Mouse (Mus musculus) stomach, embryonic 16.5 days (tissue): ENCODE data around the gene Leng1. TPM values are rescaled to one million over a fixed set of nuclear protein-coding genes. Genes with fewer than 3 reads are reported as not detected.

Experiments
- ATAC-seq: fragments of 200-750 bp; cut with Nextera tagmentation; 2 replicates; pipeline ENCODE4 v1.8.0; 2017; ENCODE audit warnings: moderate number of reproducible peaks, moderate TSS enrichment; ENCODE audit not compliant: insufficient read depth, low FRiP score
- H3K27ac ChIP-seq: fragments of 300-500 bp; sonication (generic); 2 replicates; pipeline ENCODE4 v1.5.1; 2014; ENCODE audit warnings: low read length
- H3K27me3 ChIP-seq: fragments of 300-500 bp; sonication (generic); 2 replicates; pipeline ENCODE4 v1.6.1; 2014; ENCODE audit warnings: low read length, control low read depth, mixed read lengths; ENCODE audit not compliant: control insufficient read depth, insufficient read depth
- H3K36me3 ChIP-seq: fragments of 300-500 bp; sonication (generic); 2 replicates; pipeline ENCODE4 v1.6.1; 2014; ENCODE audit warnings: low read length; ENCODE audit not compliant: control insufficient read depth, insufficient read depth
- H3K4me1 ChIP-seq: fragments of 300-500 bp; sonication (generic); 2 replicates; pipeline ENCODE4 v1.6.1; 2014; ENCODE audit warnings: low read length, control low read depth, mixed read lengths; ENCODE audit not compliant: control insufficient read depth, insufficient read depth
- H3K4me2 ChIP-seq: fragments of 300-500 bp; sonication (generic); 2 replicates; pipeline ENCODE4 v1.6.1; 2014; ENCODE audit warnings: low read depth, low read length, mixed read lengths
- H3K4me3 ChIP-seq: fragments of 300-500 bp; sonication (generic); replicated peaks from 2 replicates; pipeline ENCODE4 v1.5.1; 2014; ENCODE audit warnings: mild to moderate bottlenecking, low read length
- H3K9ac ChIP-seq: fragments of 300-500 bp; sonication (generic); 2 replicates; pipeline ENCODE4 v1.6.1; 2014; ENCODE audit warnings: low read length
- H3K9me3 ChIP-seq: fragments of 300-500 bp; sonication (generic); replicated peaks from 2 replicates; pipeline ENCODE4 v1.6.1; 2016; ENCODE audit warnings: low read length, control low read depth; ENCODE audit not compliant: control insufficient read depth
- WGBS: fragments of 180-500 bp; shearing (Covaris S2); extraction: QIAGEN DNeasy Blood & Tissue Kit; methylation state at CpG from one replicate; pipeline ENCODE4 v1.1.7; 2014; 5-methylcytosine and 5-hydroxymethylcytosine counted together
- microRNA-seq: library from miRNA; unstranded; fragments of <30 nt; microRNA quantifications from one replicate; pipeline ENCODE4, GENCODE M21; 2016
- polyA plus RNA-seq: library from polyadenylated mRNA; unstranded; fragments of >200 nt; fragmentation: Nextera tagmentation; extraction: Ambion mirVana; gene quantifications from 2 replicates; pipeline ENCODE4 v1.2.1, GENCODE M21; 2015

The Leng1 gene
- polyA plus RNA-seq, 1 experiment from 2014 or later = 14.3 TPM

DNA sequence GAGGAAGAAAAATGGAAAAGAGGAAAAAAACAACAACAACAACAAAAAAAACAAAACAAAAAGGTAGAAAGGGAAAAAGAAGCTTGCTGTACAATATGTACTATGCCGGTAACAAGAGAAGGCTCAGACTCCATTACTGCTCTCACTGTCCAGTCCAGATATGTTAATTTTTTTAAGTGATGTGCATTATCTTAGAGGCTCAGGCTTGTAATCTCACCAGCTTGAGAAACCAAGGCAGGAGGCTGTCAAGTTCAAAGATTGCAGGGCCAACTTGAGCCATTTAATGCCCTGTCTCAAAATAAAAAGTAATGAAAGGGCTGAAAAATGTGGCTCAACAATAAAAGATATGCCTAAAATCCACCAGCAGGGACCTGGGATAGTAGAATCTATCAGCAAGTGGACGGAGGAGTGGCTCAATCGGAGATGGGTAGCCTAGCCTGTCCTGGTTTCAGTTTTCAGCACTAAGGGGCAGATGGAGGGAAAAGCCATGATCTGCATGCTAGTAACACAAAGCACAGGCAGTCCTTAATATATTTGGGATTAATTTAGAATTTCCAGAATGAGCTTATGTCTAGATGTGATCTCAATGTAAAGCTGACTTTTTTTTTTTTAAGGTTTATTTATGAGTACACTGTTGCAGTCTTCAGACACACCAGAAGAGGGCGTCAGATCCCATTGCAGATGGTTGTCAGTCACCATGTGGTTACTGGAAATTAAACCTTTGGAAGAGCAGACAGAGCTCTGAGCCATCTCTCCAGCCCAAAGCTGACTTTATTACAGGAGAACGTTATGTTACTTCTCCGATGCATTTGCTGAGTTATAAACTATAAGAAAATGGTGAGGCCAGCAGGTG lies 49.0 kb downstream of the Leng1 start:
- H3K4me2 ChIP-seq = peak overlapping the region; percentile 39
- H3K27ac ChIP-seq = no peak overlapping the region
- no peaks in the 10 kb centered on the region for H3K9me3 ChIP-seq
- H3K9ac ChIP-seq = no peak overlapping the region
- 38% methylated on average over 6 of the region's 6 CpGs for WGBS
- peaks cover 6% of the 10 kb centered on the region for H3K4me1 ChIP-seq
- peak overlapping the region; percentile 80 for H3K4me3 ChIP-seq
- no peak; the same call in none of the 2 replicates for ATAC-seq
- H3K36me3 ChIP-seq = peaks cover 4% of the 10 kb centered on the region
- no peaks in the 10 kb centered on the region for H3K27me3 ChIP-seq

DNA sequence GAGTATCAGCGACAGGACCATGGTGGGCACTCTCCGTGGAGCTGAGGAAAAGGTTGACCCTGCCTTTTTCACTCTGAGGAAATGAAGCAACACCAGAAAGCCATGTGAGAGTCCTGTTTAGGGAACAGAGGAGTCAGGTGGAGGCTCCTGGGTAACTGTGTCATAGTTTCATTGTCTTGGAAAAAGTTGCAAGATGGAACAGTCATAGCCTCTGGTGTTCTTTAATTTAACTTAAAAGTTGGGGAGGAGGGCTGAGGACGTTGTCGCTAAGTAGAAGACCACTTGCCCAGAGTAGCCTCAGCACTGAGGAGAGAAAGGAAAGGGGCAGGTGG lies 49.6 kb downstream of the Leng1 start, which contains the start of gene Oscar:
Gene Oscar, minus strand, starts transcription at position 101 of the 332 bp plus-strand sequence.
- no peaks in the 10 kb centered on the region for H3K9me3 ChIP-seq
- WGBS = 83% methylated on average over 4 of the region's 4 CpGs

DNA sequence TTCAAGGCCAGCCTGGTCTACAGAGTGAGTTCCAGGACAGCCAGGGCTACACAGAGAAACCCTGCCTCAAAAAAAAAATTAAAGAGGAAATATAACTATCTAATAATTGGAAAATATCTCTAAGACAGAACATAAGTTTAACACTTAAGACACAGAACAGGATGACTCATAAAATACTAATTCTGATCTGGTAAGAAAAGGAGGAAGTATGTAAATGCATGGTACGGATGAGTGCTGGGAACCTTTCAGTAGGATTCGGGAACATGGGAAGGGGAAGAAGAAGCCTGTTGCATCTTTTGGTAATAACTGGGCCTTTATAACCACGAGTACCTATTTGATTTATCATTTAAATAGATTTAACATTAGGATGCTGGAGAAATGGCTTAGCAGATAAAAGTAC lies 51.6 kb downstream of the Leng1 start:
- no peak overlapping the region for H3K4me2 ChIP-seq
- H3K27ac ChIP-seq = no peak overlapping the region
- WGBS = 82% methylated on average over 3 of the region's 3 CpGs
- H3K27me3 ChIP-seq = no peaks in the 10 kb centered on the region
- H3K9me3 ChIP-seq = no peaks in the 10 kb centered on the region
- ATAC-seq = no peak
- H3K36me3 ChIP-seq = no peaks in the 10 kb centered on the region
- H3K4me3 ChIP-seq = no peak overlapping the region
- peaks cover 6% of the 10 kb centered on the region for H3K4me1 ChIP-seq
- no peak overlapping the region for H3K9ac ChIP-seq

More for the DNA sequence above, 49.6 kb downstream of the Leng1 start, which contains the start of gene Oscar:
- no peak within 1 kb of the TSS for H3K9ac ChIP-seq
- peak within 1 kb of the TSS; percentile 80 for H3K4me3 ChIP-seq
- H3K4me2 ChIP-seq = peak within 1 kb of the TSS; percentile 39
- peaks cover 4% of the 10 kb centered on the region for H3K36me3 ChIP-seq
- no peaks in the 10 kb centered on the region for H3K27me3 ChIP-seq
- no peak for ATAC-seq
- peaks cover 6% of the 10 kb centered on the region for H3K4me1 ChIP-seq
- H3K27ac ChIP-seq = no peak within 1 kb of the TSS

DNA sequence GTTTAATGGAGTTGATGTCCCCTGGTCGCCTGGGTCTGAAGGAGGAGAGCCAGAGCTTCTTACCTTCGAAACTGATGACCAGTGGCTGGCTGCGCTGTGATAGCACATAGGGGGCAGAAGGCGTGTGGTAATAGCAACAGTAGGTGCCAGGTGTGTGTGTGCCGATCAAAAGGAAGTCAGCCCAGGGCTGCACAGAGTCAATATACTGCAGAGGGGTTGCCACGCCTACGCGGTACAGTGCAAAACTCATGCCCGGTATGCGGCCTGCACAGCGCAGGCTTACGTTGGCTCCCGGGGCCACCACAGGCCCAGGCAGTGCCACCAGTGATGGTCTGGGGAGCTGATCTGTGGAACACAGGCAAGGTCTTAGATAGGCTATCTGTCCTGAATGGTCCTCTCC lies 54.6 kb downstream of the Leng1 start:
- whole genome bisulfite sequencing = 77% methylated on average over 13 of the region's 13 CpGs
- Histone ChIP-seq H3K4me1 (no peaks in the 10 kb centered on the region), H3K4me2 (no peak overlapping the region), H3K4me3 (no peak overlapping the region), H3K27me3 (no peaks in the 10 kb centered on the region), H3K36me3 (no peaks in the 10 kb centered on the region), H3K9me3 (no peaks in the 10 kb centered on the region), H3K9ac (no peak overlapping the region; the same call in 1 of the 2 replicates), H3K27ac (no peak overlapping the region)
- peak; percentile 70; the same call in 1 of the 2 replicates for ATAC-seq

DNA sequence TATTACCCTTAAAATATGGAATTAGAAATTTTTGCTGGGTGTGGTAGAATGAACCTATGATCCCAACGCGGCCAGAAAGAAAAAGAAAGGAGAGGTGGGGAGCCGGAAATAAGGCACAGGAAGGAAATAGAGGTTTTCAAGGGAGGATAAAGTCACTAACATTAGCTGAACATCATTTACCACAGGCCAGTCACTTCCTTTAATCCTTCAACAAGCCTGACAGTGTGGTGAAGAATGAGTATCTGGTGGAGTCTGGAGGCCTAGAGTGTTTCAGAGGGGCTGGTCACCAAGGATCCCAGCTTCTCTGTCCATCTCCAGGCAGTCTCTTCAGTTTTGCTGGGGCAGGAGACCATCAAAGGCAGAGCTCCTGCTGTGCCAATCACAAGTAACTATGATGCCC lies 55.2 kb downstream of the Leng1 start:
- no peak overlapping the region for H3K27ac ChIP-seq
- no peak for ATAC-seq

More for the DNA sequence above, 55.2 kb downstream of the Leng1 start:
- H3K4me2 ChIP-seq = no peak overlapping the region
- 81% methylated on average over 3 of the region's 3 CpGs for WGBS
- no peaks in the 10 kb centered on the region for H3K4me1 ChIP-seq
- H3K4me3 ChIP-seq = no peak overlapping the region
- no peaks in the 10 kb centered on the region for H3K27me3 ChIP-seq
- H3K9ac ChIP-seq = no peak overlapping the region
- H3K9me3 ChIP-seq = no peaks in the 10 kb centered on the region
- H3K36me3 ChIP-seq = no peaks in the 10 kb centered on the region

Small RNAs within 50 kb of the gene (microRNA-seq; reads per million reads assigned to microRNA genes)
- 2.6 reads per million, percentile 14 among the genes with 10 or more reads in this experiment for gene Mir3572

Other genes starting within 250 kb of the Leng1 start
- gene Cacng6, start 241.6 kb downstream of the Leng1 start, polyA plus RNA-seq = 0.19 and 3.0 TPM in 2 replicates
- 0.47 and 0.49 TPM in 2 replicates for gene Tarm1, start 163.2 kb downstream of the Leng1 start, polyA plus RNA-seq
- gene Oscar, start 49.7 kb downstream of the Leng1 start, polyA plus RNA-seq = 0.12 TPM in 2 replicates
- gene Ndufa3, start 48.5 kb downstream of the Leng1 start, polyA plus RNA-seq = 457 and 491 TPM in 2 replicates
- 17.7 and 19.0 TPM in 2 replicates for gene Tfpt, start 35.9 kb downstream of the Leng1 start, polyA plus RNA-seq
- 79.4 and 89.0 TPM in 2 replicates for gene Prpf31, start 35.9 kb downstream of the Leng1 start, polyA plus RNA-seq
- gene Cnot3, start 20.6 kb downstream of the Leng1 start, polyA plus RNA-seq = 43.0 and 44.5 TPM in 2 replicates
- gene Tmc4, start 11.7 kb upstream of the Leng1 start, polyA plus RNA-seq = 76.9 and 96.7 TPM in 2 replicates
- 184 and 194 TPM in 2 replicates for gene Tsen34, start 27.0 kb upstream of the Leng1 start, polyA plus RNA-seq
- 44.5 and 48.6 TPM in 2 replicates for gene Mboat7, start 27.7 kb upstream of the Leng1 start, polyA plus RNA-seq
- 1,206 and 1,366 TPM in 2 replicates for gene Rps9, start 38.2 kb upstream of the Leng1 start, polyA plus RNA-seq
- gene Pirb, start 54.6 kb upstream of the Leng1 start, polyA plus RNA-seq = 2.5 and 3.0 TPM in 2 replicates
- gene Gm15448, start 159.8 kb upstream of the Leng1 start, polyA plus RNA-seq = not detected in 2 replicates
- gene Pira2, start 179.2 kb upstream of the Leng1 start, polyA plus RNA-seq = 0.66 and 0.80 TPM in 2 replicates
- 0.87 and 1.4 TPM in 2 replicates for gene Gm14548, start 232.3 kb upstream of the Leng1 start, polyA plus RNA-seq
- gene Lilra6, start 249.7 kb upstream of the Leng1 start, polyA plus RNA-seq = 0.59 and 1.1 TPM in 2 replicates